Mouse (Mus musculus): ENCODE data around the gene Foxn3. TPM values are rescaled to one million over a fixed set of nuclear protein-coding genes. Genes with fewer than 3 reads are reported as not detected.
A peak's percentile ranks its signal among the peaks of the same experiment; 100 is the strongest.

Foxn3 gene
- total RNA-seq, 1 experiment from 2014 or later: 68.9 TPM

GRCm38 (mm10) chr12:99253562-99253961 lies 309.8 kb downstream of the Foxn3 start:
- DNase-seq: no peak

GRCm38 (mm10) chr12:99248606-99249005 lies 314.8 kb downstream of the Foxn3 start:
- DNase-seq: no peak

GRCm38 (mm10) chr12:99247939-99248338 lies 315.4 kb downstream of the Foxn3 start:
- no peak for DNase-seq

- no peak for DNase-seq
Measured at GRCm38 (mm10) chr12:99246984-99247746, 316.2 kb downstream of the Foxn3 start.

- DNase-seq: no peak
Measured at GRCm38 (mm10) chr12:99244673-99245072, 318.7 kb downstream of the Foxn3 start.

GRCm38 (mm10) chr12:99244264-99244663 lies 319.1 kb downstream of the Foxn3 start:
- DNase-seq: no peak

- DNase-seq: no peak
Measured at GRCm38 (mm10) chr12:99243316-99243715, 320.1 kb downstream of the Foxn3 start.

- no peak for DNase-seq
Measured at GRCm38 (mm10) chr12:99240185-99240726, 323.1 kb downstream of the Foxn3 start.

- no peak for DNase-seq
Measured at GRCm38 (mm10) chr12:99239735-99240134, 323.6 kb downstream of the Foxn3 start.

GRCm38 (mm10) chr12:99237497-99237896 lies 325.9 kb downstream of the Foxn3 start:
- DNase-seq: no peak

GRCm38 (mm10) chr12:99234346-99234745 lies 329.0 kb downstream of the Foxn3 start:
- peak; percentile 47 for DNase-seq

GRCm38 (mm10) chr12:99233386-99233785 lies 330.0 kb downstream of the Foxn3 start:
- no peak for DNase-seq

- DNase-seq: no peak
Measured at GRCm38 (mm10) chr12:99232478-99232877, 330.9 kb downstream of the Foxn3 start.

- DNase-seq: no peak
Measured at GRCm38 (mm10) chr12:99231321-99231720, 332.1 kb downstream of the Foxn3 start.

GRCm38 (mm10) chr12:99230783-99231048 lies 332.7 kb downstream of the Foxn3 start:
- no peak for DNase-seq

- no peak for DNase-seq
Measured at GRCm38 (mm10) chr12:99229973-99230782, 333.2 kb downstream of the Foxn3 start.

GRCm38 (mm10) chr12:99227313-99227952 lies 335.9 kb downstream of the Foxn3 start:
- DNase-seq: peak; percentile 29

- no peak for DNase-seq
Measured at GRCm38 (mm10) chr12:99224863-99225603, 338.3 kb downstream of the Foxn3 start.

- DNase-seq: no peak
Measured at GRCm38 (mm10) chr12:99221087-99221846, 342.1 kb downstream of the Foxn3 start.

- peak; percentile 54 for DNase-seq
Measured at GRCm38 (mm10) chr12:99220333-99220732, 343.0 kb downstream of the Foxn3 start.

- no peak for DNase-seq
Measured at GRCm38 (mm10) chr12:99219812-99220211, 343.6 kb downstream of the Foxn3 start.

Measured in adrenal gland, postnatal 14 days (tissue).